ENCODE assay signal across 30 mouse cellular contexts in genomic region chr16:30490316-30490715, GRCm38 (mm10).
DNase-seq lines count a peak whose midpoint lies in the region; ATAC-seq and TF ChIP-seq lines count a peak whose summit lies in the region.
"Had no signal": no experiment of that assay in that cellular context is flagged by ENCODE, and none has a peak within 500 bp of the region (broad histone marks: within the 10 kb centered on the region; RNA-seq: fewer than 3 reads in every experiment).

No protein-coding gene starts in this region.

- ATAC-seq in embryonic facial prominence, embryonic 12.5 days (ENCODE audit: insufficient number of reproducible peaks, insufficient read depth, low FRiP score, low TSS enrichment) = 0 out of 2 replicates have a peak, but pooled peaks have one; percentile 41
- ATAC-seq in kidney, embryonic 15.5 days (replicated peaks; ENCODE audit: low FRiP score) = peak; percentile 95
- ATAC-seq in cerebellum, adult (ENCODE audit: insufficient number of reproducible peaks, low FRiP score, low TSS enrichment) = no peak
- ATAC-seq: forebrain, embryonic 13.5 days; hindbrain, postnatal 0 days; intestine, embryonic 15.5 days; midbrain, embryonic 15.5 days; Patski had no signal

- H3K9me3 ChIP-seq in embryonic facial prominence, embryonic 12.5 days = no peaks in the 10 kb centered on the region
- H3K9me3 ChIP-seq in embryonic facial prominence, embryonic 10.5 days = no peaks in the 10 kb centered on the region
- H3K9me3 ChIP-seq in kidney, embryonic 15.5 days (replicated peaks) = no peaks in the 10 kb centered on the region
- H3K9me3 ChIP-seq: embryonic facial prominence, embryonic 15.5 days; forebrain, embryonic 13.5 days; hindbrain, embryonic 12.5 days; intestine, embryonic 15.5 days; limb, embryonic 13.5 days; lung, embryonic 15.5 days; midbrain, embryonic 10.5 days; midbrain, embryonic 15.5 days; neural tube, embryonic 15.5 days had no signal

- no peak for TF ChIP-seq CTCF in kidney, adult 2 months (conservative IDR thresholded peaks at IDR 0.05; ENCODE audit: insufficient read depth, insufficient read length, low read depth, low read length)

- H3K4me2 ChIP-seq in embryonic facial prominence, embryonic 12.5 days (replicated peaks) = no peak overlapping the region
- peak overlapping the region; percentile 3; the same call in 1 of the 2 replicates for H3K4me2 ChIP-seq in kidney, embryonic 15.5 days
- H3K4me2 ChIP-seq: embryonic facial prominence, embryonic 15.5 days; forebrain, embryonic 13.5 days; heart, embryonic 11.5 days; hindbrain, embryonic 12.5 days; intestine, embryonic 15.5 days; limb, embryonic 13.5 days; liver, embryonic 11.5 days; lung, embryonic 15.5 days; midbrain, embryonic 15.5 days; neural tube, embryonic 15.5 days had no signal

- 72% methylated on average over 4 of the region's 4 CpGs for WGBS in embryonic facial prominence, embryonic 12.5 days
- WGBS in embryonic facial prominence, embryonic 10.5 days = 58% methylated on average over 4 of the region's 4 CpGs
- WGBS in kidney, adult 2 months = 53% methylated on average over 4 of the region's 4 CpGs
- WGBS in kidney, embryonic 15.5 days = 40% methylated on average over 4 of the region's 4 CpGs

- TF ChIP-seq POLR2A in kidney, adult 2 months (IDR thresholded peaks at IDR 0.05; ENCODE audit: low read depth, low read length) = no peak

- no peak overlapping the region for H3K27ac ChIP-seq in embryonic facial prominence, embryonic 12.5 days
- no peak overlapping the region for H3K27ac ChIP-seq in embryonic facial prominence, embryonic 10.5 days (replicated peaks)
- H3K27ac ChIP-seq in kidney, adult 2 months (ENCODE audit: insufficient read depth, low read depth, low read length) = peak overlapping the region; percentile 68
- peak overlapping the region; percentile 87 for H3K27ac ChIP-seq in kidney, embryonic 15.5 days
- H3K27ac ChIP-seq: embryonic facial prominence, embryonic 15.5 days; forebrain, embryonic 13.5 days; hindbrain, embryonic 12.5 days; hindbrain, postnatal 0 days; intestine, embryonic 15.5 days; limb, embryonic 13.5 days; lung, embryonic 15.5 days; midbrain, embryonic 10.5 days; midbrain, embryonic 15.5 days; neural tube, embryonic 15.5 days; stomach, postnatal 0 days had no signal

- H3K4me3 ChIP-seq in embryonic facial prominence, embryonic 12.5 days = no peak overlapping the region
- no peak overlapping the region for H3K4me3 ChIP-seq in embryonic facial prominence, embryonic 10.5 days
- H3K4me3 ChIP-seq in kidney, adult 2 months (ENCODE audit: insufficient read depth, low read depth, low read length) = no peak overlapping the region
- H3K4me3 ChIP-seq in kidney, embryonic 15.5 days (replicated peaks) = no peak overlapping the region
- H3K4me3 ChIP-seq: embryonic facial prominence, embryonic 15.5 days; forebrain, embryonic 13.5 days; hindbrain, embryonic 12.5 days; intestine, embryonic 15.5 days; limb, embryonic 13.5 days; lung, embryonic 15.5 days; midbrain, embryonic 10.5 days; midbrain, embryonic 15.5 days; neural tube, embryonic 15.5 days had no signal

- no peaks in the 10 kb centered on the region for H3K4me1 ChIP-seq in embryonic facial prominence, embryonic 12.5 days
- peaks cover 21% of the 10 kb centered on the region for H3K4me1 ChIP-seq in embryonic facial prominence, embryonic 10.5 days
- peaks cover 19% of the 10 kb centered on the region for H3K4me1 ChIP-seq in kidney, adult 2 months (ENCODE audit: control insufficient read depth, insufficient read depth, low read length)
- H3K4me1 ChIP-seq in kidney, embryonic 15.5 days = peaks cover 28% of the 10 kb centered on the region
- H3K4me1 ChIP-seq: embryonic facial prominence, embryonic 15.5 days; forebrain, embryonic 13.5 days; hindbrain, embryonic 12.5 days; limb, embryonic 13.5 days; midbrain, embryonic 15.5 days; neural tube, embryonic 15.5 days had no signal

- H3K9ac ChIP-seq in embryonic facial prominence, embryonic 12.5 days = no peak overlapping the region
- no peak overlapping the region for H3K9ac ChIP-seq in kidney, embryonic 15.5 days
- H3K9ac ChIP-seq: embryonic facial prominence, embryonic 15.5 days; forebrain, embryonic 13.5 days; hindbrain, embryonic 12.5 days; intestine, embryonic 15.5 days; limb, embryonic 13.5 days; lung, embryonic 15.5 days; midbrain, embryonic 15.5 days; neural tube, embryonic 15.5 days had no signal

- H3K27me3 ChIP-seq in embryonic facial prominence, embryonic 12.5 days = no peaks in the 10 kb centered on the region
- 0 out of 2 replicates have a peak, but pooled peaks cover 4% of the 10 kb centered on the region for H3K27me3 ChIP-seq in embryonic facial prominence, embryonic 10.5 days (replicated peaks; ENCODE audit: low read depth, poor library complexity, severe bottlenecking)
- no peaks in the 10 kb centered on the region for H3K27me3 ChIP-seq in kidney, adult 2 months (replicated peaks; ENCODE audit: control insufficient read depth, insufficient read depth, low read length)
- H3K27me3 ChIP-seq in kidney, embryonic 15.5 days = no peaks in the 10 kb centered on the region
- H3K27me3 ChIP-seq: embryonic facial prominence, embryonic 15.5 days; forebrain, embryonic 13.5 days; hindbrain, embryonic 12.5 days; intestine, embryonic 15.5 days; limb, embryonic 13.5 days; midbrain, embryonic 15.5 days; neural tube, embryonic 15.5 days; Patski had no signal

- DNase-seq in embryonic facial prominence, embryonic 10.5 days (ENCODE audit: low spot score) = no peak
- peak; percentile 79 for DNase-seq in kidney, adult 2 months
- peak; percentile 67 for DNase-seq in retina, postnatal 1 day
- no peak for DNase-seq in layer of hippocampus, adult 8-10 months (ENCODE audit: low spot score in 2 of 2)
- DNase-seq: cerebellum, adult 11-12 months; cerebellum, postnatal 10 days; gastrocnemius, postnatal 36 days; heart, adult 18-20 months; heart, postnatal 36 days; right cerebral cortex, adult 18-20 months; right cerebral cortex, postnatal 4 days; thymus, adult 18-20 months; thymus, postnatal 25 days had no signal

- H3K36me3 ChIP-seq in embryonic facial prominence, embryonic 12.5 days = no peaks in the 10 kb centered on the region
- H3K36me3 ChIP-seq in embryonic facial prominence, embryonic 10.5 days (replicated peaks) = no peaks in the 10 kb centered on the region
- H3K36me3 ChIP-seq in kidney, adult 2 months (ENCODE audit: control insufficient read depth, insufficient read depth, low read length) = no peaks in the 10 kb centered on the region
- no peaks in the 10 kb centered on the region for H3K36me3 ChIP-seq in kidney, embryonic 15.5 days
- H3K36me3 ChIP-seq: embryonic facial prominence, embryonic 15.5 days; hindbrain, embryonic 12.5 days; intestine, embryonic 15.5 days; limb, embryonic 13.5 days; lung, embryonic 15.5 days; midbrain, embryonic 10.5 days; midbrain, embryonic 15.5 days; neural tube, embryonic 15.5 days had no signal

Comparison
In these comparisons a context has a peak if more than half of its experiments do, and no peak if none do; other contexts are left out.
1. H3K27ac ChIP-seq: peak in kidney, adult 2 months (single experiment) and kidney, embryonic 15.5 days (single experiment); none in embryonic facial prominence, embryonic 12.5 days (single experiment) and embryonic facial prominence, embryonic 10.5 days (single experiment).
2. DNase-seq: peak in kidney, adult 2 months (single experiment) and retina, postnatal 1 day (single experiment); none in embryonic facial prominence, embryonic 10.5 days (single experiment) and layer of hippocampus, adult 8-10 months (0 of 2).